Mouse (Mus musculus) heart, adult 2 months (tissue): ENCODE data around the gene Mvd.

Experiments
- EP300 ChIP-seq: fragments of 200-500 bp; IDR thresholded peaks from 2 replicates; pipeline ENCODE4 v1.6.1; 2011; ENCODE audit warnings: low read depth, low read length, control low read depth; ENCODE audit not compliant: insufficient read depth
- POLR2A ChIP-seq: fragments of 200-500 bp; IDR thresholded peaks from 2 replicates; pipeline ENCODE4 v1.6.1; 2011; ENCODE audit warnings: mild to moderate bottlenecking, low read depth, low read length, control low read depth; ENCODE audit not compliant: insufficient read depth

DNA sequence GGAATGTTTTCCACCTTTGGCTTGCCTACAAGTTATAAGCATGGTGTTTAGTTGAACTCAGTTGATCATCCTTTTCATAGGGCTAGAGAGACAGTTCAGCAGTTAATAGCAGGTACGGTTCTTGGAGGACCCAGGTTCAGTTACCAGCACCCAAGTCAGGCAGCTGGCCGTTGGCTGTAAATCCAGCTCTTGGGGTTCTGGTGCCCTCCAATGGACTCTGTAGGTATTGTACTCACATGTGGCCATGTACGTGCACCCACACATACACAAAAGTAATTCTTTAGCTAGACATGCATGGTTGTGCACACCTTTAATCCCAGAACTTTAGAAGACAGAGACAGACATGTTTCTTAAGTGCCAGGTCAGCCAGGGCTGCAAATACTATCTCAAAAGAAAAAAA lies 53.9 kb downstream of the Mvd start:
- no peak for TF ChIP-seq POLR2A
- no peak for TF ChIP-seq EP300
